Mouse (Mus musculus) kidney, postnatal 36 days (tissue): Measurements from ENCODE around the gene Atp11c.
A peak's percentile ranks its signal among the peaks of the same experiment; 100 is the strongest.

Experiments
- DNase-seq, 2 experiments: peaks; one replicate each; pipeline ENCODE4 v3.0.0; 2021 to 2022; ENCODE audit warnings: mixed read lengths in 2 of 2

The Atp11c gene

GRCm38 (mm10) chrX:60592598-60592997, at the start of gene Atp11c:
TSS of gene Atp11c (minus strand) at chrX:60592698.
- no peak for DNase-seq

- peak in 1 of 2 experiments; percentile 1 for DNase-seq
Observed at GRCm38 (mm10) chrX:60609202-60609601, 16.7 kb upstream of the Atp11c start.

- no peak for DNase-seq
Observed at GRCm38 (mm10) chrX:60570539-60570938, 22.0 kb downstream of the Atp11c start.

GRCm38 (mm10) chrX:60569047-60569446, 23.5 kb downstream of the Atp11c start:
- DNase-seq = no peak

GRCm38 (mm10) chrX:60555242-60555641, 37.3 kb downstream of the Atp11c start:
- no peak for DNase-seq

- peak; percentile 12 to 62 for DNase-seq
Observed at GRCm38 (mm10) chrX:60547444-60548304, 44.8 kb downstream of the Atp11c start.

GRCm38 (mm10) chrX:60547098-60547443, 45.4 kb downstream of the Atp11c start:
- DNase-seq = no peak

GRCm38 (mm10) chrX:60545906-60546305, 46.6 kb downstream of the Atp11c start:
- DNase-seq = no peak

- no peak for DNase-seq
Observed at GRCm38 (mm10) chrX:60545444-60545843, 47.1 kb downstream of the Atp11c start.

- no peak for DNase-seq
Observed at GRCm38 (mm10) chrX:60544098-60544497, 48.4 kb downstream of the Atp11c start.

- no peak for DNase-seq
Observed at GRCm38 (mm10) chrX:60542901-60543300, 49.6 kb downstream of the Atp11c start.

- DNase-seq = no peak
Observed at GRCm38 (mm10) chrX:60539149-60539548, 53.3 kb downstream of the Atp11c start, which contains the start of gene Gm7073. TSS of gene Gm7073 (minus strand) at chrX:60539249.

GRCm38 (mm10) chrX:60503995-60504394, 88.5 kb downstream of the Atp11c start:
- peak; percentile 8 to 54 for DNase-seq

- DNase-seq = no peak
Observed at GRCm38 (mm10) chrX:60497750-60498149, 94.7 kb downstream of the Atp11c start.

GRCm38 (mm10) chrX:60495308-60495707, 97.2 kb downstream of the Atp11c start:
- no peak for DNase-seq

- DNase-seq = peak; percentile 2 to 23
Observed at GRCm38 (mm10) chrX:60463786-60464185, 128.7 kb downstream of the Atp11c start.

- no peak for DNase-seq
Observed at GRCm38 (mm10) chrX:60414563-60415111, 177.9 kb downstream of the Atp11c start.

- DNase-seq = peak; percentile 58 to 75
Observed at GRCm38 (mm10) chrX:60405681-60406080, 186.8 kb downstream of the Atp11c start.

- peak; percentile 90 to 93 for DNase-seq
Observed at GRCm38 (mm10) chrX:60404668-60405044, 187.8 kb downstream of the Atp11c start.

GRCm38 (mm10) chrX:60403764-60404667, 188.5 kb downstream of the Atp11c start:
- peak; percentile 56 to 81 for DNase-seq

GRCm38 (mm10) chrX:60403062-60403763, 189.3 kb downstream of the Atp11c start:
- DNase-seq = peak in 1 of 2 experiments; percentile 17

- no peak for DNase-seq
Observed at GRCm38 (mm10) chrX:60394292-60394691, 198.2 kb downstream of the Atp11c start.

- no peak for DNase-seq
Observed at GRCm38 (mm10) chrX:60386852-60387251, 205.6 kb downstream of the Atp11c start.
